Mouse (Mus musculus): ENCODE measurements around the gene Olfr243. TPM values are rescaled to one million over a fixed set of nuclear protein-coding genes. Genes with fewer than 3 reads are reported as not detected.
"Not testable (repeated sequence)": the region's sequence is repeated elsewhere in the genome, so short reads cannot be mapped to it uniquely, and the experiment has no call there.

The Olfr243 gene
- polyA plus RNA-seq, 1 experiment = not detected

GRCm38 (mm10) chr7:103730074-103730473, 15.6 kb downstream of the Olfr243 start, which contains the start of gene Olfr628:
TSS of gene Olfr628 (plus strand) at chr7:103730374.
- no peak within 1 kb of the TSS for H3K4me3 ChIP-seq (ENCODE audit: insufficient read depth, poor library complexity, severe bottlenecking)
- H3ac ChIP-seq (ENCODE audit: control insufficient read depth, insufficient read length, low read depth) = no peak within 1 kb of the TSS
- H3K27me3 ChIP-seq (ENCODE audit: control insufficient read depth, insufficient read depth, insufficient read length) = no peaks in the 10 kb centered on the region
- H3K79me3 ChIP-seq (ENCODE audit: low read depth) = no peaks in the 10 kb centered on the region
- no peak for TF ChIP-seq CTCF (IDR thresholded peaks at IDR 0.05; ENCODE audit: control insufficient read depth, insufficient read depth, insufficient read length)
- TF ChIP-seq FOSL1 (IDR thresholded peaks at IDR 0.05; ENCODE audit: insufficient read depth, low read length, poor library complexity, severe bottlenecking) = no peak
- no peak for TF ChIP-seq MYOD1 (IDR thresholded peaks at IDR 0.05; ENCODE audit: control insufficient read depth, insufficient read length, low read depth)
- TF ChIP-seq MAX (IDR thresholded peaks at IDR 0.05) = no peak
- TF ChIP-seq MYOG (IDR thresholded peaks at IDR 0.05; ENCODE audit: control insufficient read depth, extremely low read depth, insufficient read length) = no peak
- no peak for TF ChIP-seq USF1 (IDR thresholded peaks at IDR 0.05; ENCODE audit: low read depth)
- no peak for TF ChIP-seq CEBPB (IDR thresholded peaks at IDR 0.05; ENCODE audit: low read depth)
- H3K36me3 ChIP-seq (ENCODE audit: control insufficient read depth, insufficient read depth) = no peaks in the 10 kb centered on the region
- H3K79me2 ChIP-seq (ENCODE audit: control insufficient read depth, insufficient read depth) = no peaks in the 10 kb centered on the region

DNA sequence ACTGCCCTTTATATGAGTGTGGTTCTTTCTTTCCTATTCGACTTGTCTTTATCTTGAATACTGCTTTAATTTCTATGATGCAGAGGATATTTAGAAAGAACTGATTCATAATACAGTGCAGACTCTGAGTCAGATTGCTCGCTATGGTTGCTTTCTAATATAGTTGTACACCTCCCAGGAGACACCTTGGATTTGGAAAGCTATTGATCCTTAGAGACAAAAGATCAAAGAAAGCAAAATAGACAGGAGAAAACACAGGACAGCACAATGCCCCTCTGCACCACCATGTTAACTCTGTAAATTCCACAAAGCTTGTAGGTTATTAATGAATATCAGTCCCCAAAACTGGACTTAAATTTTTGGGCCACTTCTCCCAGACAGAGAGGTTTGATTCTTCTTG, 30.4 kb downstream of the Olfr243 start, which contains the start of gene Olfr629:
Gene Olfr629 (minus strand): TSS at position 101 of the 400 bp plus-strand sequence.
- TF ChIP-seq USF1 (IDR thresholded peaks at IDR 0.05; ENCODE audit: low read depth) (no peak), MAX (IDR thresholded peaks at IDR 0.05) (no peak), MYOD1 (IDR thresholded peaks at IDR 0.05; ENCODE audit: control insufficient read depth, insufficient read length, low read depth) (no peak), FOSL1 (IDR thresholded peaks at IDR 0.05; ENCODE audit: insufficient read depth, low read length, poor library complexity, severe bottlenecking) (no peak), CTCF (IDR thresholded peaks at IDR 0.05; ENCODE audit: control insufficient read depth, insufficient read depth, insufficient read length) (no peak), MYOG (IDR thresholded peaks at IDR 0.05; ENCODE audit: control insufficient read depth, extremely low read depth, insufficient read length) (no peak), CEBPB (IDR thresholded peaks at IDR 0.05; ENCODE audit: low read depth) (no peak)

DNA sequence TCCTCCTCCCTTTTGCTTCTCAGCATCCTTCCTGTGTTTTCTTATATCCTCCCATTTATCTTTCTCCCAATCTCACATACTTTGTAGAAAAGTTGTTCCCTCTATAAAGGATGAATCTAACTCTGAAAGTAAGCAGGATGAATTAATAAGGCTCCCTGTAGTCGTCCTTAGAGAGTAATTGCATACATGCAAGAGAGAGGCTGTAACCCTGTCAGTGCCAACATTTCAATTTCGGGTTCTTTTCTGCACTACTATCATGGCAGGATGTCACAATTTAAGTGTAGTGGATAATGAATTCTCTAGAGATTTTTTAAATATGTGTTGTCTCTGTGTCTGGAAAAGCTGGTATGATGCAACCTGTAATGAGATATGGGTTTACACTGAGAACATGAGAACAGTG, 42.8 kb downstream of the Olfr243 start, which contains the start of gene Olfr630:
Gene Olfr630 (minus strand): TSS at position 101 of the 400 bp plus-strand sequence.
- Histone ChIP-seq H3K4me3 (ENCODE audit: insufficient read depth, poor library complexity, severe bottlenecking) (no peak within 1 kb of the TSS), H3K27me3 (ENCODE audit: control insufficient read depth, insufficient read depth, insufficient read length) (no peaks in the 10 kb centered on the region), H3K79me2 (ENCODE audit: control insufficient read depth, insufficient read depth) (no peaks in the 10 kb centered on the region), H3ac (ENCODE audit: control insufficient read depth, insufficient read length, low read depth) (no peak within 1 kb of the TSS), H3K36me3 (ENCODE audit: control insufficient read depth, insufficient read depth) (no peaks in the 10 kb centered on the region), H3K79me3 (ENCODE audit: low read depth) (no peaks in the 10 kb centered on the region)
- no peak for TF ChIP-seq MYOG (IDR thresholded peaks at IDR 0.05; ENCODE audit: control insufficient read depth, extremely low read depth, insufficient read length)
- TF ChIP-seq MYOD1 (IDR thresholded peaks at IDR 0.05; ENCODE audit: control insufficient read depth, insufficient read length, low read depth) = no peak
- no peak for TF ChIP-seq FOSL1 (IDR thresholded peaks at IDR 0.05; ENCODE audit: insufficient read depth, low read length, poor library complexity, severe bottlenecking)
- TF ChIP-seq CTCF (IDR thresholded peaks at IDR 0.05; ENCODE audit: control insufficient read depth, insufficient read depth, insufficient read length) = no peak
- TF ChIP-seq MAX (IDR thresholded peaks at IDR 0.05) = no peak
- no peak for TF ChIP-seq CEBPB (IDR thresholded peaks at IDR 0.05; ENCODE audit: low read depth)
- TF ChIP-seq USF1 (IDR thresholded peaks at IDR 0.05; ENCODE audit: low read depth) = no peak

More for the DNA sequence above, 30.4 kb downstream of the Olfr243 start, which contains the start of gene Olfr629:
- Histone ChIP-seq H3K79me2 (ENCODE audit: control insufficient read depth, insufficient read depth) (no peaks in the 10 kb centered on the region), H3K36me3 (ENCODE audit: control insufficient read depth, insufficient read depth) (no peaks in the 10 kb centered on the region), H3K79me3 (ENCODE audit: low read depth) (no peaks in the 10 kb centered on the region), H3K4me3 (ENCODE audit: insufficient read depth, poor library complexity, severe bottlenecking) (no peak within 1 kb of the TSS), H3ac (ENCODE audit: control insufficient read depth, insufficient read length, low read depth) (no peak within 1 kb of the TSS), H3K27me3 (ENCODE audit: control insufficient read depth, insufficient read depth, insufficient read length) (no peaks in the 10 kb centered on the region)

DNA sequence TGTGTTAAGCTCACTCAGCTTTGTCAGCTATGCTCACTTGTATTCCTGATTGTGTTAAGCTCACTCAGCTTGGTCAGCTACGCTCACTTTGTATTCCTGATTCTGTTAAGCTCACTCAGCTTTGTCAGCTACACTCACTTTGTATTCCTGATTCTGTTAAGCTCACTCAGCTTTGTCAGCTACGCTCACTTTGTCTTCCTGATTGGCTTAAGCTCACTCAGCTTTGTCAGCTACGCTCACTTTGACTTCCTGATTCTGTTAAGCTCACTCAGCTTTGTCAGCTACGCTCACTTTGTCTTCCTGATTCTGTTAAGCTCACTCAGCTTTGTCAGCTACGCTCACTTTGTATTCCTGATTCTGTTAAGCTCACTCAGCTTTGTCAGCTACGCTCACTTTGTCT, 47.7 kb downstream of the Olfr243 start:
- not testable (repeated sequence) for H3K4me3 ChIP-seq (ENCODE audit: insufficient read depth, poor library complexity, severe bottlenecking); H3K79me3 ChIP-seq (ENCODE audit: low read depth); H3K36me3 ChIP-seq (ENCODE audit: control insufficient read depth, insufficient read depth); H3ac ChIP-seq (ENCODE audit: control insufficient read depth, insufficient read length, low read depth); H3K79me2 ChIP-seq (ENCODE audit: control insufficient read depth, insufficient read depth); H3K27me3 ChIP-seq (ENCODE audit: control insufficient read depth, insufficient read depth, insufficient read length)

GRCm38 (mm10) chr7:103767687-103768086, 53.2 kb downstream of the Olfr243 start:
- H3K27me3 ChIP-seq (ENCODE audit: control insufficient read depth, insufficient read depth, insufficient read length); H3K4me3 ChIP-seq (ENCODE audit: insufficient read depth, poor library complexity, severe bottlenecking); H3K79me3 ChIP-seq (ENCODE audit: low read depth); H3K36me3 ChIP-seq (ENCODE audit: control insufficient read depth, insufficient read depth); H3K79me2 ChIP-seq (ENCODE audit: control insufficient read depth, insufficient read depth); H3ac ChIP-seq (ENCODE audit: control insufficient read depth, insufficient read length, low read depth): not testable (repeated sequence)

Other genes starting within 250 kb of the Olfr243 start
- not detected for gene Olfr608, start 244.8 kb upstream of the Olfr243 start, polyA plus RNA-seq (2012; fragmentation: generic; extraction: Trizol)
- gene Olfr609, start 216.6 kb upstream of the Olfr243 start, polyA plus RNA-seq (2012; fragmentation: generic; extraction: Trizol) = not detected
- gene Olfr610, start 202.5 kb upstream of the Olfr243 start, polyA plus RNA-seq (2012; fragmentation: generic; extraction: Trizol) = not detected
- gene Olfr611, start 193.8 kb upstream of the Olfr243 start, polyA plus RNA-seq (2012; fragmentation: generic; extraction: Trizol) = not detected
- gene Olfr612, start 172.0 kb upstream of the Olfr243 start, polyA plus RNA-seq (2012; fragmentation: generic; extraction: Trizol) = not detected
- gene Olfr613, start 166.6 kb upstream of the Olfr243 start, polyA plus RNA-seq (2012; fragmentation: generic; extraction: Trizol) = not detected
- not detected for gene Olfr615, start 158.6 kb upstream of the Olfr243 start, polyA plus RNA-seq (2012; fragmentation: generic; extraction: Trizol)
- gene Olfr616, start 145.5 kb upstream of the Olfr243 start, polyA plus RNA-seq (2012; fragmentation: generic; extraction: Trizol) = not detected
- gene Olfr617, start 141.6 kb upstream of the Olfr243 start, polyA plus RNA-seq (2012; fragmentation: generic; extraction: Trizol) = not detected
- gene Olfr618, start 124.6 kb upstream of the Olfr243 start, polyA plus RNA-seq (2012; fragmentation: generic; extraction: Trizol) = not detected
- gene Olfr619, start 114.1 kb upstream of the Olfr243 start, polyA plus RNA-seq (2012; fragmentation: generic; extraction: Trizol) = not detected
- not detected for gene Olfr620, start 102.1 kb upstream of the Olfr243 start, polyA plus RNA-seq (2012; fragmentation: generic; extraction: Trizol)
- not detected for gene Olfr622, start 72.0 kb upstream of the Olfr243 start, polyA plus RNA-seq (2012; fragmentation: generic; extraction: Trizol)
- not detected for gene Olfr623, start 51.0 kb upstream of the Olfr243 start, polyA plus RNA-seq (2012; fragmentation: generic; extraction: Trizol)
- under 0.01 TPM for gene Olfr624, start 43.5 kb upstream of the Olfr243 start, polyA plus RNA-seq (2012; fragmentation: generic; extraction: Trizol)
- gene Olfr625-ps1, start 32.0 kb upstream of the Olfr243 start, polyA plus RNA-seq (2012; fragmentation: generic; extraction: Trizol) = not detected
- gene Olfr628, start 15.7 kb downstream of the Olfr243 start, polyA plus RNA-seq (2012; fragmentation: generic; extraction: Trizol) = not detected
- not detected for gene Olfr629, start 30.3 kb downstream of the Olfr243 start, polyA plus RNA-seq (2012; fragmentation: generic; extraction: Trizol)
- not detected for gene Olfr630, start 42.7 kb downstream of the Olfr243 start, polyA plus RNA-seq (2012; fragmentation: generic; extraction: Trizol)
- not detected for gene Olfr69, start 56.9 kb downstream of the Olfr243 start, polyA plus RNA-seq (2012; fragmentation: generic; extraction: Trizol)
- not detected for gene Olfr68, start 65.0 kb downstream of the Olfr243 start, polyA plus RNA-seq (2012; fragmentation: generic; extraction: Trizol)
- gene Olfr67, start 77.2 kb downstream of the Olfr243 start, polyA plus RNA-seq (2012; fragmentation: generic; extraction: Trizol) = not detected
- not detected for gene Hbb-bt, start 99.3 kb downstream of the Olfr243 start, polyA plus RNA-seq (2012; fragmentation: generic; extraction: Trizol)
- not detected for gene Hbb-bs, start 113.4 kb downstream of the Olfr243 start, polyA plus RNA-seq (2012; fragmentation: generic; extraction: Trizol)
- gene Hbb-bh2, start 125.8 kb downstream of the Olfr243 start, polyA plus RNA-seq (2012; fragmentation: generic; extraction: Trizol) = not detected
- not detected for gene Hbb-bh1, start 128.5 kb downstream of the Olfr243 start, polyA plus RNA-seq (2012; fragmentation: generic; extraction: Trizol)
- not detected for gene Hbb-y, start 138.5 kb downstream of the Olfr243 start, polyA plus RNA-seq (2012; fragmentation: generic; extraction: Trizol)
- gene Olfr66, start 171.6 kb downstream of the Olfr243 start, polyA plus RNA-seq (2012; fragmentation: generic; extraction: Trizol) = not detected
- gene Olfr64, start 179.8 kb downstream of the Olfr243 start, polyA plus RNA-seq (2012; fragmentation: generic; extraction: Trizol) = not detected
- not detected for gene Olfr65, start 188.8 kb downstream of the Olfr243 start, polyA plus RNA-seq (2012; fragmentation: generic; extraction: Trizol)
- gene Olfr631, start 214.2 kb downstream of the Olfr243 start, polyA plus RNA-seq (2012; fragmentation: generic; extraction: Trizol) = not detected
- gene Olfr632, start 219.7 kb downstream of the Olfr243 start, polyA plus RNA-seq (2012; fragmentation: generic; extraction: Trizol) = not detected
- not detected for gene Olfr633, start 229.8 kb downstream of the Olfr243 start, polyA plus RNA-seq (2012; fragmentation: generic; extraction: Trizol)